Mouse (Mus musculus): ENCODE results near the gene Mta3.
"Not testable (repeated sequence)": the region's sequence is repeated elsewhere in the genome, so short reads cannot be mapped to it uniquely, and the experiment has no call there.

Mta3 gene

DNA sequence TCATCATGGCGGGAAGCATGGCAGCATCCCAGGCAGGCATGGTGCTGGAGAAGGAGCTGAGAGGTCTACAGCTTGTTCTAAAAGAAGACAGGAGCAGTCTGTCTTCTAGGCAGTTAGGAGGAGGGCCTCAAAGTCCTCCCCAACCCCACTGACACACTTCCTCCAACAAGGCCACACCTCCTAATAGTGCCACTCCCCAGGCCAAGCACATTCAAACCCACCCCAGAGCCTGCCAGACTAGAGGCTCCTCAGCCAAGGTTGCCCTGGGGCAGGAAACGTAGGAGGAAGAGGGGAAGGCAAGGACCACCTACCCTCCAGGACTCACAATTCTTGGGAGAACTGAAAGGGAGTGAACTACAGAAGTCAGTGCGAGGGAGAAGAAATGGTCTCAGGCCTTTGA is 141.9 kb downstream of the Mta3 start, which contains the start of gene Haao:
Gene Haao, minus strand, starts transcription at position 149 of the 400 bp plus-strand sequence.
- peak; percentile 89 to 90 for DNase-seq (ENCODE audit: low spot score in 2 of 2)

- peak; percentile 72 to 75 for DNase-seq (ENCODE audit: low spot score in 2 of 2)
Measured at GRCm38 (mm10) chr17:83848482-83848881, 142.5 kb downstream of the Mta3 start.

- no peak for DNase-seq (ENCODE audit: low spot score in 2 of 2)
Measured at GRCm38 (mm10) chr17:83849081-83849675, 143.2 kb downstream of the Mta3 start.

- DNase-seq (ENCODE audit: low spot score in 2 of 2), result no peak
Measured at GRCm38 (mm10) chr17:83849717-83850116, 143.8 kb downstream of the Mta3 start.

- peak; percentile 82 to 87 for DNase-seq (ENCODE audit: low spot score in 2 of 2)
Measured at GRCm38 (mm10) chr17:83850458-83850857, 144.5 kb downstream of the Mta3 start.

- peak; percentile 74 to 78 for DNase-seq (ENCODE audit: low spot score in 2 of 2)
Measured at GRCm38 (mm10) chr17:83850864-83851263, 144.9 kb downstream of the Mta3 start.

DNA sequence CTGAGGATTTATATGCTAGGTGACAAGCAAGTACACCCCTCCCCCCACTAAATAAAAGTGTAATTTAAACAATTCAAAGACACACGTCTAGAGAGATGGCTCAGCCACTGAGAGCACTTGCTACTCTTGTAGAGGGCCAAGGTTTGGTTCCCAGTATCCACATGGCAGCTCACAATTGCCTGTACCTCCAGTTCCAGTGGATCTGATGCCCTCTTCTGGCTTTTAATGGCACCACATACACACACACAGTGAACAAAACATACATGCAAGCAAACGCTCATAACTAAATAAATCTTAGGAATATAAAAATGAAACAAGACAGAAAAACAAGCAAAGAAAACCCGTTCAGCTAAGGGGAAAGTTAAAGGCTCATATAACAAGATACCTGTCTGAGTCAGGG is 147.9 kb downstream of the Mta3 start:
- DNase-seq (ENCODE audit: low spot score in 2 of 2), result no peak

GRCm38 (mm10) chr17:83854284-83854918 is 148.4 kb downstream of the Mta3 start:
- peak; percentile 51 to 60 for DNase-seq (ENCODE audit: low spot score in 2 of 2)

- DNase-seq (ENCODE audit: low spot score in 2 of 2), result peak in 1 of 2 experiments; percentile 41
Measured at GRCm38 (mm10) chr17:83858413-83858812, 152.4 kb downstream of the Mta3 start.

GRCm38 (mm10) chr17:83859639-83860038 is 153.7 kb downstream of the Mta3 start:
- DNase-seq (ENCODE audit: low spot score in 2 of 2), result no peak

DNA sequence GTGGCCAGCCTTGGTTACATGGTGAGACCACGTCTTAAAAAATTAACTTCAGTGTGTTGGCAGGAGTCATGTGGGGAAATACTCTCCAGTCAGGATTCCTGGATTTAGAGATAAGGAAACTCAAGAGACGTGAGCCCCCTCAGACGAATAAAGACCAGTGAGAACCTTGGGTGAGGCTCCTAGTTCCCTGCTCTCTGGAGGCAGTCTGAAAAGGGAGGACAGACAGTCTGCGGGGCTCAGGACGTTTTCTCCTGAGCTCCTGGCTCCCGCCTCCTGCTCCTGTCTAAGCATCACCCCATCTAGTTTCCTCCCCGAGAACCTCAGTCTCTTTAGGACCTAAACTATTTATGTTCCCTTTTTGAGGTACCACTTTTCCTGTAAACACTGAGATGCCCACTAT is 154.3 kb downstream of the Mta3 start:
- no peak for DNase-seq (ENCODE audit: low spot score in 2 of 2)

- DNase-seq (ENCODE audit: low spot score in 2 of 2), result not testable (repeated sequence)
Measured at GRCm38 (mm10) chr17:83860968-83861367, 155.0 kb downstream of the Mta3 start.

DNA sequence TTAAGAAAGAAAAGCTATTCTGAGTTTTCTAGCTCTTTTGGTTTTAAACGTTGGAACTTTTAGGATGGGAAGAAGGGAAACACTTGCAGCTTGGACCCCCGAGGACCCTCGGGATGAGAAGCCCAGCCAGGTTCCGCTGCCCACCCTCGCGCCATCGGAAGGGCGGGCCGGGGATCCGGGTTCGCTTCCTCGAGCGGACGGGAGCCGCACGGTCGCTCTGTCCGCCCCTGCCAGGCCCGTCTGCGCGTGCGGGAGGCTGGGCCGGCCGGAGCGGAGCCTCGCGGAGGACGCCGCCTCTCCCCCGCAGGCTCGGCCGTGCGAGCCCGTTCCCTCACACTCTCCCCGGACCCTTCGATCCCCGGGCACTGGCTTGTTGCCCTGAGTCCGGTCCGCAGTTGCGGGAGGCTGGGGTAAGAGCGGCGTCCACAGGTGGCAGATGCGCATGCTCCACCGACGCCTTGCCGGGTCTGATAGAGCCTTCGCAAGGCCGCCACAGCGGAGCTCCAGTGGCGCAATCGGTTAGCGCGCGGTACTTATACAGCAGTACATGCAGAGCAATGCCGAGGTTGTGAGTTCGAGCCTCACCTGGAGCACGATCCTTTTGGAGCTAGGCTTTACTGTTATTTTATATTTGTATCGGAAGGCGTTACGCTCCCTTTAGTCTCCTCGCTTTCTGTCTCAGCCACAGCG is 155.6 kb downstream of the Mta3 start:
- peak; percentile 93 to 94 for DNase-seq (ENCODE audit: low spot score in 2 of 2)

- DNase-seq (ENCODE audit: low spot score in 2 of 2), result peak; percentile 56 to 61
Measured at GRCm38 (mm10) chr17:83862134-83862881, 156.3 kb downstream of the Mta3 start.

- DNase-seq (ENCODE audit: low spot score in 2 of 2), result no peak
Measured at GRCm38 (mm10) chr17:83865366-83865765, 159.4 kb downstream of the Mta3 start.

DNA sequence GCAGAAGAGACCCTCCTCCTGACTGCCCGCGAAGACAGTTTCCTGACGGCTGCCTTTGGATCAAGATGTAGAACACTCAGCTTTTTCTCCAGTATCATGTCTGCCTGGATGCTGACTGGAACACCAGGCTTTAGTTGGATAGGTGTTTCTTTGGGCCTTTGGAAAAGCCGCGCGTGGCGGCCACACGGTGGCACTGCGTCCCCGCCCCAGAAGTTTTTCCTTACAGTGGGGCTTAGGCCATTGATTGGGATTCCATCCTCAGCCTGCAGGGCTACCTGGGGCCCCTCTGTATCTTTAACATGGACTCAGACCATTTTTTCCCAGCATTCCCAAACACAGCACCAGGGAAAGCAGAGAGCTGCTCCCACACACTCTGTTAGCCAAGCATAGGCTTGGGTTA is 160.6 kb downstream of the Mta3 start:
- DNase-seq (ENCODE audit: low spot score in 2 of 2), result no peak

DNA sequence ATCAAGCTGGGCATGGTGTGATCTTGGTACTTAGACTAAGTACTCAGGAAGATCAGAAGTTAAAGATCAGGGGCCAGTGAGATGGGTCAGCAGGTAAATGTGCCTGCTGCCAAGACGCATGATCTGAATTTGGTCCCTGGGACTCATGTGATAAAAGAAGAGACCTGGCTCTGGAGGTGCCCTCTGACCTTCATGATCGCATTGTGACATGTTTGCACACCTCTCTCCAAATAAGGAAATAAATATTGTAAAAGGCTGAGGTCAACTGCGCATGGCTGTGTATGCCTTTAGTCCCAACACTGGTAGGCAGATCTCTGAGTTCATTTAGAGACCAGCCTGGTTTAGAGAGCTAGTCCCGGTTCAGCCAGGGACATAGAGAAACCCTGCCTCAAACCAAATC is 164.4 kb downstream of the Mta3 start:
- no peak for DNase-seq (ENCODE audit: low spot score in 2 of 2)

Measured in spleen, postnatal 36 days (tissue).